Mouse (Mus musculus): ENCODE measurements around the gene Adamtsl1. TPM values are rescaled to one million over a fixed set of nuclear protein-coding genes. Genes with fewer than 3 reads are reported as not detected.

The Adamtsl1 gene
- polyA plus RNA-seq, 1 experiment from 2014 or later, result 33.3 TPM

- no peaks in the 10 kb centered on the region for H3K36me3 ChIP-seq (ENCODE audit: control insufficient read depth, insufficient read depth, low read length)
- no peak for ATAC-seq (ENCODE audit: insufficient number of reproducible peaks, insufficient read depth, low FRiP score, low read depth)
- H3K4me3 ChIP-seq (ENCODE audit: low read depth, low read length), result no peak overlapping the region
- 65% methylated on average over 3 of the region's 3 CpGs for WGBS
- no peaks in the 10 kb centered on the region for H3K9me3 ChIP-seq (ENCODE audit: control insufficient read depth, low read depth, low read length)
- no peaks in the 10 kb centered on the region for H3K4me1 ChIP-seq (ENCODE audit: control insufficient read depth, insufficient read depth, low read length)
- no peaks in the 10 kb centered on the region for H3K27me3 ChIP-seq (ENCODE audit: control insufficient read depth, insufficient read depth, low read length)
- H3K4me2 ChIP-seq (replicated peaks; ENCODE audit: low read depth, low read length), result no peak overlapping the region
- H3K27ac ChIP-seq (ENCODE audit: low read length), result no peak overlapping the region; the same call in 1 of the 2 replicates
- H3K9ac ChIP-seq (replicated peaks; ENCODE audit: low read depth, low read length), result no peak overlapping the region
Measured at GRCm38 (mm10) chr4:86314442-86314841, 800.5 kb downstream of the Adamtsl1 start.

- Histone ChIP-seq H3K36me3 (ENCODE audit: control insufficient read depth, insufficient read depth, low read length) (no peaks in the 10 kb centered on the region), H3K4me1 (ENCODE audit: control insufficient read depth, insufficient read depth, low read length) (no peaks in the 10 kb centered on the region), H3K9ac (replicated peaks; ENCODE audit: low read depth, low read length) (no peak overlapping the region), H3K4me3 (ENCODE audit: low read depth, low read length) (no peak overlapping the region), H3K9me3 (ENCODE audit: control insufficient read depth, low read depth, low read length) (no peaks in the 10 kb centered on the region), H3K4me2 (replicated peaks; ENCODE audit: low read depth, low read length) (no peak overlapping the region), H3K27me3 (ENCODE audit: control insufficient read depth, insufficient read depth, low read length) (no peaks in the 10 kb centered on the region), H3K27ac (ENCODE audit: low read length) (no peak overlapping the region)
- 67% methylated on average over 4 of the region's 4 CpGs for WGBS
- no peak for ATAC-seq (ENCODE audit: insufficient number of reproducible peaks, insufficient read depth, low FRiP score, low read depth)
Measured at GRCm38 (mm10) chr4:86315122-86315521, 801.1 kb downstream of the Adamtsl1 start.

GRCm38 (mm10) chr4:86317916-86318542, 804.1 kb downstream of the Adamtsl1 start:
- H3K4me2 ChIP-seq (replicated peaks; ENCODE audit: low read depth, low read length), result no peak overlapping the region
- H3K36me3 ChIP-seq (ENCODE audit: control insufficient read depth, insufficient read depth, low read length), result no peaks in the 10 kb centered on the region
- 75% methylated on average over 3 of the region's 3 CpGs for WGBS
- H3K27ac ChIP-seq (ENCODE audit: low read length), result no peak overlapping the region
- ATAC-seq (ENCODE audit: insufficient number of reproducible peaks, insufficient read depth, low FRiP score, low read depth), result no peak
- no peaks in the 10 kb centered on the region for H3K27me3 ChIP-seq (ENCODE audit: control insufficient read depth, insufficient read depth, low read length)
- no peaks in the 10 kb centered on the region for H3K9me3 ChIP-seq (ENCODE audit: control insufficient read depth, low read depth, low read length)
- no peak overlapping the region for H3K9ac ChIP-seq (replicated peaks; ENCODE audit: low read depth, low read length)
- H3K4me3 ChIP-seq (ENCODE audit: low read depth, low read length), result no peak overlapping the region
- H3K4me1 ChIP-seq (ENCODE audit: control insufficient read depth, insufficient read depth, low read length), result 0 out of 2 replicates have a peak, but pooled peaks cover under 1% of the 10 kb centered on the region

GRCm38 (mm10) chr4:86325411-86325810, 811.4 kb downstream of the Adamtsl1 start:
- ATAC-seq (ENCODE audit: insufficient number of reproducible peaks, insufficient read depth, low FRiP score, low read depth), result no peak
- 16% methylated on average over 2 of the region's 2 CpGs for WGBS

GRCm38 (mm10) chr4:86326003-86326402, 812.0 kb downstream of the Adamtsl1 start:
- H3K4me1 ChIP-seq (ENCODE audit: control insufficient read depth, insufficient read depth, low read length), result peaks cover 9% of the 10 kb centered on the region
- no peak overlapping the region for H3K9ac ChIP-seq (replicated peaks; ENCODE audit: low read depth, low read length)
- H3K9me3 ChIP-seq (ENCODE audit: control insufficient read depth, low read depth, low read length), result no peaks in the 10 kb centered on the region
- no peaks in the 10 kb centered on the region for H3K36me3 ChIP-seq (ENCODE audit: control insufficient read depth, insufficient read depth, low read length)
- 48% methylated on average over 5 of the region's 5 CpGs for WGBS
- no peak for ATAC-seq (ENCODE audit: insufficient number of reproducible peaks, insufficient read depth, low FRiP score, low read depth)
- H3K27me3 ChIP-seq (ENCODE audit: control insufficient read depth, insufficient read depth, low read length), result no peaks in the 10 kb centered on the region
- H3K27ac ChIP-seq (ENCODE audit: low read length), result peak overlapping the region; percentile 1; the same call in 1 of the 2 replicates
- H3K4me2 ChIP-seq (replicated peaks; ENCODE audit: low read depth, low read length), result no peak overlapping the region
- H3K4me3 ChIP-seq (ENCODE audit: low read depth, low read length), result no peak overlapping the region

More at GRCm38 (mm10) chr4:86325411-86325810, 811.4 kb downstream of the Adamtsl1 start:
- Histone ChIP-seq H3K36me3 (ENCODE audit: control insufficient read depth, insufficient read depth, low read length) (no peaks in the 10 kb centered on the region), H3K4me3 (ENCODE audit: low read depth, low read length) (no peak overlapping the region), H3K4me2 (replicated peaks; ENCODE audit: low read depth, low read length) (no peak overlapping the region), H3K27me3 (ENCODE audit: control insufficient read depth, insufficient read depth, low read length) (no peaks in the 10 kb centered on the region), H3K4me1 (ENCODE audit: control insufficient read depth, insufficient read depth, low read length) (peaks cover 9% of the 10 kb centered on the region), H3K9me3 (ENCODE audit: control insufficient read depth, low read depth, low read length) (no peaks in the 10 kb centered on the region), H3K9ac (replicated peaks; ENCODE audit: low read depth, low read length) (no peak overlapping the region), H3K27ac (ENCODE audit: low read length) (peak overlapping the region; percentile 71; the same call in 1 of the 2 replicates)

- ATAC-seq (ENCODE audit: insufficient number of reproducible peaks, insufficient read depth, low FRiP score, low read depth), result no peak
- 48% methylated on average over 8 of the region's 8 CpGs for WGBS
- H3K4me1 ChIP-seq (ENCODE audit: control insufficient read depth, insufficient read depth, low read length), result peaks cover 9% of the 10 kb centered on the region
- H3K27me3 ChIP-seq (ENCODE audit: control insufficient read depth, insufficient read depth, low read length), result no peaks in the 10 kb centered on the region
- H3K9me3 ChIP-seq (ENCODE audit: control insufficient read depth, low read depth, low read length), result no peaks in the 10 kb centered on the region
- no peak overlapping the region for H3K9ac ChIP-seq (replicated peaks; ENCODE audit: low read depth, low read length)
- H3K36me3 ChIP-seq (ENCODE audit: control insufficient read depth, insufficient read depth, low read length), result no peaks in the 10 kb centered on the region
- H3K27ac ChIP-seq (ENCODE audit: low read length), result peak overlapping the region; percentile 1; the same call in 1 of the 2 replicates
- no peak overlapping the region for H3K4me2 ChIP-seq (replicated peaks; ENCODE audit: low read depth, low read length)
- no peak overlapping the region for H3K4me3 ChIP-seq (ENCODE audit: low read depth, low read length)
Measured at GRCm38 (mm10) chr4:86326638-86327037, 812.7 kb downstream of the Adamtsl1 start.

- H3K4me2 ChIP-seq (replicated peaks; ENCODE audit: low read depth, low read length), result no peak overlapping the region
- H3K27me3 ChIP-seq (ENCODE audit: control insufficient read depth, insufficient read depth, low read length), result no peaks in the 10 kb centered on the region
Measured at GRCm38 (mm10) chr4:86329481-86329880, 815.5 kb downstream of the Adamtsl1 start.

GRCm38 (mm10) chr4:86335861-86336415, 822.0 kb downstream of the Adamtsl1 start:
- no peaks in the 10 kb centered on the region for H3K36me3 ChIP-seq (ENCODE audit: control insufficient read depth, insufficient read depth, low read length)
- H3K9me3 ChIP-seq (ENCODE audit: control insufficient read depth, low read depth, low read length), result no peaks in the 10 kb centered on the region
- no peak overlapping the region for H3K4me3 ChIP-seq (ENCODE audit: low read depth, low read length)
- no peak overlapping the region for H3K9ac ChIP-seq (replicated peaks; ENCODE audit: low read depth, low read length)
- peaks cover 8% of the 10 kb centered on the region; the same call in 1 of the 2 replicates for H3K4me1 ChIP-seq (ENCODE audit: control insufficient read depth, insufficient read depth, low read length)
- ATAC-seq (ENCODE audit: insufficient number of reproducible peaks, insufficient read depth, low FRiP score, low read depth), result peak; percentile 23; the same call in 1 of the 2 replicates
- 22% methylated on average over 10 of the region's 10 CpGs for WGBS
- H3K4me2 ChIP-seq (replicated peaks; ENCODE audit: low read depth, low read length), result no peak overlapping the region
- no peaks in the 10 kb centered on the region for H3K27me3 ChIP-seq (ENCODE audit: control insufficient read depth, insufficient read depth, low read length)
- H3K27ac ChIP-seq (ENCODE audit: low read length), result peak overlapping the region; percentile 30; the same call in 1 of the 2 replicates

More at GRCm38 (mm10) chr4:86329481-86329880, 815.5 kb downstream of the Adamtsl1 start:
- Histone ChIP-seq H3K27ac (ENCODE audit: low read length) (no peak overlapping the region), H3K36me3 (ENCODE audit: control insufficient read depth, insufficient read depth, low read length) (no peaks in the 10 kb centered on the region), H3K4me1 (ENCODE audit: control insufficient read depth, insufficient read depth, low read length) (peaks cover 6% of the 10 kb centered on the region), H3K9ac (replicated peaks; ENCODE audit: low read depth, low read length) (no peak overlapping the region), H3K9me3 (ENCODE audit: control insufficient read depth, low read depth, low read length) (no peaks in the 10 kb centered on the region), H3K4me3 (ENCODE audit: low read depth, low read length) (no peak overlapping the region)
- no peak for ATAC-seq (ENCODE audit: insufficient number of reproducible peaks, insufficient read depth, low FRiP score, low read depth)
- WGBS, result 88% methylated on average over 1 of the region's 1 CpGs
